Mouse (Mus musculus) ES-E14 (cell line): ENCODE data around the gene Tagap1.
"Not testable (repeated sequence)": the region's sequence is repeated elsewhere in the genome, so short reads cannot be mapped to it uniquely, and the experiment has no call there.

Experiments
- MAFK ChIP-seq: IDR thresholded peaks from 2 replicates; pipeline ENCODE4 v1.6.1; 2014; ENCODE audit warnings: mild to moderate bottlenecking, low read depth, low read length, inconsistent platforms; ENCODE audit not compliant: insufficient read depth
- ZC3H11A ChIP-seq: IDR thresholded peaks from 2 replicates; pipeline ENCODE4 v1.6.1; 2012; ENCODE audit warnings: low read depth, mild to moderate bottlenecking, inconsistent platforms, low read length, borderline replicate concordance
- ZNF384 ChIP-seq: IDR thresholded peaks from 2 replicates; pipeline ENCODE4 v1.6.1; 2012; ENCODE audit warnings: low read depth, low read length, inconsistent platforms

GRCm38 (mm10) chr17:6959543-6960259 lies 1.3 kb downstream of the Tagap1 start:
- TF ChIP-seq ZNF384, MAFK, ZC3H11A: not testable (repeated sequence)
